Mouse (Mus musculus) spleen, adult 2 months (tissue): ENCODE results near the gene Nrl.

Experiments
- CTCF ChIP-seq: fragments of 200-500 bp; IDR thresholded peaks from 2 replicates; pipeline ENCODE4 v1.5.1; 2011; ENCODE audit warnings: mild to moderate bottlenecking, inconsistent platforms; ENCODE audit not compliant: insufficient read depth, insufficient read length, insufficient replicate concordance; ENCODE audit errors: extremely low read depth
- POLR2A ChIP-seq: fragments of 200-500 bp; IDR thresholded peaks from 2 replicates; pipeline ENCODE4 v1.6.1; 2011; ENCODE audit warnings: low read depth, low read length, inconsistent platforms

DNA sequence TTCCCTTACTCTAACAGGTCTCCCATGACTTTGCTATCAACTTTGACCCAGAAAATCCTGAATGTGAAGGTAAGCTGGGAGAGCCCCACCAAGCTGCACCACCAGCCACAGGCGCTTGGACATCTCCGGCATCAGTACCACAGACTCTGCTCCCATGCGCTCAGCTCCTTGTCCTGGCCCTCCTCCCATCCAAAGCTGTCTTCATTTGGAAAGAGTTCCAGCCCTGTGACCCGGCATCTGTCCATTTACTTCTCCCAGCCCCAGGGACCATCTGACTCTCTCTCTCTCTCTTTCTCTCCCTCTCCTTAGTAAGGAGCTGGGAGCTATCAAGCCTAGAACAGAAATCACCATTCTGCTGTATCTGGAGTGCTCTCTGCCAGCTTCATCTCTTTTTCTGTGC lies 8.9 kb downstream of the Nrl start:
- TF ChIP-seq CTCF (no peak), POLR2A (no peak)
